Mouse (Mus musculus) left cerebral cortex, postnatal 4 days (tissue): ENCODE measurements around the gene Esp18. TPM values are rescaled to one million over a fixed set of nuclear protein-coding genes. Genes with fewer than 3 reads are reported as not detected.

Experiments used
- DNase-seq: peaks from one replicate; pipeline ENCODE4 v3.0.0-alpha.2; 2022
- intact Hi-C: fragments of 180-260 bp; cut with DNase I; formaldehyde crosslinking; loops from one replicate; pipeline ENCODE4 v1.15.1; 2025
- microRNA-seq: library from miRNA; unstranded; fragments of <30 nt; microRNA quantifications from one replicate; pipeline ENCODE4 v1.2.0, GENCODE M21; 2022
- total RNA-seq, 2 experiments: library from RNA; stranded (reverse); gene quantifications; 2 replicates each; pipeline ENCODE4 v1.2.3; 2021

The Esp18 gene
- total RNA-seq, result not detected

- intact Hi-C loops, result no loop called here
- DNase-seq, result no peak
Observed at GRCm38 (mm10) chr17:39406059-39406458, at the start of gene Esp18. Esp18 (plus strand) TSS chr17:39406359.

GRCm38 (mm10) chr17:39363316-39363715 lies 42.8 kb upstream of the Esp18 start:
- intact Hi-C loops, result no loop called here
- no peak for DNase-seq

Small RNA genes within 50 kb of the gene (microRNA-seq; reads per million reads assigned to microRNA genes)
- gene Gm26429, result not detected

Other genes starting within 250 kb of the Esp18 start
- gene Esp16, start 129.8 kb downstream of the Esp18 start, total RNA-seq, result not detected
- gene Esp15, start 234.6 kb downstream of the Esp18 start, total RNA-seq, result not detected